Mouse (Mus musculus): Measurements from ENCODE around the gene Cldn22. TPM values are rescaled to one million over a fixed set of nuclear protein-coding genes. Genes with fewer than 3 reads are reported as not detected.

Cldn22 gene
- polyA plus RNA-seq, 1 experiment from 2014 or later = not detected

- 83% methylated on average over 9 of the region's 9 CpGs for WGBS
- ATAC-seq (ENCODE audit: low FRiP score) (no peak), DNase-seq (ENCODE audit: low spot score, missing footprints) (no peak)
- Histone ChIP-seq H3K36me3 (ENCODE audit: control insufficient read depth, insufficient read depth, low read length) (no peaks in the 10 kb centered on the region), H3K4me2 (no peak overlapping the region), H3K9ac (ENCODE audit: low read length) (no peak overlapping the region), H3K9me3 (ENCODE audit: control insufficient read depth, low read length) (no peaks in the 10 kb centered on the region; the same call in 1 of the 2 replicates), H3K4me3 (ENCODE audit: low read depth, low read length) (no peak overlapping the region), H3K4me1 (ENCODE audit: control insufficient read depth, insufficient read depth, low read length) (peaks cover 2% of the 10 kb centered on the region; the same call in 1 of the 2 replicates), H3K27me3 (ENCODE audit: control insufficient read depth, insufficient read depth, low read length) (no peaks in the 10 kb centered on the region), H3K27ac (ENCODE audit: low read depth, low read length) (no peak overlapping the region)
Observed at GRCm38 (mm10) chr8:47791986-47792385, 32.3 kb upstream of the Cldn22 start.

DNA sequence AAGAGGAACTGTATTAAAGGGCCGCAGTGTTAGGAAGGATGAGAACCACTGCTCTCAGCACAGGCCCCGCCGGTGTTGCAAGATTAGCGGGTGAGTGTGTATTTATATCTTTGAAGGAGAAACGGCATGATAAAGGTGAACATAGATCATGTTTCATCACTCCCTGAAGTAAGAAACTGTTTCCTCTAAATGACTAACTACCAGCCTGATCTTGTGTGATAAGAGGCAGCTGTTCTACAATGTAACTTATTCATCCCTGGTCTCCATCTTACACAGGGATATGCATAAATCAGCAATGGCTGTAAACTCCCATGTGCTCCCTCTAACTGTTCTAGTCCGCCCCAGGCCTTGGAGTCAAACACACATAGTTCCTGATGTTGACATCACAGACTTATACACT, 24.8 kb upstream of the Cldn22 start:
- no peak overlapping the region for H3K27ac ChIP-seq (ENCODE audit: low read depth, low read length)
- no peaks in the 10 kb centered on the region for H3K9me3 ChIP-seq (ENCODE audit: control insufficient read depth, low read length)
- ATAC-seq (ENCODE audit: low FRiP score) (no peak), DNase-seq (ENCODE audit: low spot score, missing footprints) (no peak)
- H3K4me1 ChIP-seq (ENCODE audit: control insufficient read depth, insufficient read depth, low read length) = no peaks in the 10 kb centered on the region
- no peak overlapping the region for H3K9ac ChIP-seq (ENCODE audit: low read length)
- WGBS = 90% methylated on average over 6 of the region's 6 CpGs
- H3K27me3 ChIP-seq (ENCODE audit: control insufficient read depth, insufficient read depth, low read length) = no peaks in the 10 kb centered on the region
- H3K4me2 ChIP-seq = no peak overlapping the region
- H3K36me3 ChIP-seq (ENCODE audit: control insufficient read depth, insufficient read depth, low read length) = no peaks in the 10 kb centered on the region
- no peak overlapping the region for H3K4me3 ChIP-seq (ENCODE audit: low read depth, low read length)

DNA sequence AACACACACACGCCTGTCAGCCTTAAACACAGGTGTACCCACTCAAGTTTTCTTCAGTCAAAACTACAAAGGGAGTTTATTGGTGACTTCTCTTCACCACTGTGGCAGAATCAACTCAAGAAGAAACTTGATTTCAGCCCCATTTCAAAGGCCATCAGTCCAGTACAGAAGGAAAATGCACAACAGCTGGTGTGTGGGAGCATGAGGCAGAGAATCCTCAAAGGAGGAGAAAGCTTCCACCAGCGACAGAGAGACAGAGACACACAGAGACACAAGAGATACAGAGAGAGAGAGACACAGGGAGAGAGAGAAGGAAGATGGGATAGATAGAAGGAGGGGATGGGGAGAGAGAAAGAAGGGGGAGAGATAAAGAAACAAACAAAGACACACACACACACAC, 21.9 kb upstream of the Cldn22 start:
- no peak overlapping the region for H3K4me3 ChIP-seq (ENCODE audit: low read depth, low read length)
- no peak overlapping the region for H3K4me2 ChIP-seq
- H3K27ac ChIP-seq (ENCODE audit: low read depth, low read length) = no peak overlapping the region
- DNase-seq (ENCODE audit: low spot score, missing footprints) (no peak), ATAC-seq (ENCODE audit: low FRiP score) (no peak)
- H3K9me3 ChIP-seq (ENCODE audit: control insufficient read depth, low read length) = no peaks in the 10 kb centered on the region
- no peaks in the 10 kb centered on the region for H3K27me3 ChIP-seq (ENCODE audit: control insufficient read depth, insufficient read depth, low read length)
- H3K4me1 ChIP-seq (ENCODE audit: control insufficient read depth, insufficient read depth, low read length) = no peaks in the 10 kb centered on the region
- no peaks in the 10 kb centered on the region for H3K36me3 ChIP-seq (ENCODE audit: control insufficient read depth, insufficient read depth, low read length)
- 80% methylated on average over 2 of the region's 2 CpGs for WGBS
- no peak overlapping the region for H3K9ac ChIP-seq (ENCODE audit: low read length)

GRCm38 (mm10) chr8:47804262-47804661, 20.0 kb upstream of the Cldn22 start:
- no peaks in the 10 kb centered on the region for H3K9me3 ChIP-seq (ENCODE audit: control insufficient read depth, low read length)

GRCm38 (mm10) chr8:47809970-47810665, 14.2 kb upstream of the Cldn22 start:
- no peak overlapping the region for H3K4me2 ChIP-seq
- H3K36me3 ChIP-seq (ENCODE audit: control insufficient read depth, insufficient read depth, low read length) = no peaks in the 10 kb centered on the region
- no peaks in the 10 kb centered on the region for H3K27me3 ChIP-seq (ENCODE audit: control insufficient read depth, insufficient read depth, low read length)
- H3K4me3 ChIP-seq (ENCODE audit: low read depth, low read length) = no peak overlapping the region
- no peak overlapping the region for H3K27ac ChIP-seq (ENCODE audit: low read depth, low read length)
- 89% methylated on average over 14 of the region's 14 CpGs for WGBS
- DNase-seq (ENCODE audit: low spot score, missing footprints) = no peak
- no peak for ATAC-seq (ENCODE audit: low FRiP score)
- no peak overlapping the region for H3K9ac ChIP-seq (ENCODE audit: low read length)
- H3K9me3 ChIP-seq (ENCODE audit: control insufficient read depth, low read length) = no peaks in the 10 kb centered on the region
- no peaks in the 10 kb centered on the region for H3K4me1 ChIP-seq (ENCODE audit: control insufficient read depth, insufficient read depth, low read length)

More at GRCm38 (mm10) chr8:47804262-47804661, 20.0 kb upstream of the Cldn22 start:
- H3K36me3 ChIP-seq (ENCODE audit: control insufficient read depth, insufficient read depth, low read length) = no peaks in the 10 kb centered on the region
- ATAC-seq (ENCODE audit: low FRiP score) = no peak
- H3K27me3 ChIP-seq (ENCODE audit: control insufficient read depth, insufficient read depth, low read length) = no peaks in the 10 kb centered on the region
- 79% methylated on average over 1 of the region's 1 CpGs for WGBS
- no peaks in the 10 kb centered on the region for H3K4me1 ChIP-seq (ENCODE audit: control insufficient read depth, insufficient read depth, low read length)
- H3K27ac ChIP-seq (ENCODE audit: low read depth, low read length) = no peak overlapping the region
- no peak overlapping the region for H3K4me2 ChIP-seq
- DNase-seq (ENCODE audit: low spot score, missing footprints) = no peak
- no peak overlapping the region for H3K9ac ChIP-seq (ENCODE audit: low read length)
- no peak overlapping the region for H3K4me3 ChIP-seq (ENCODE audit: low read depth, low read length)

DNA sequence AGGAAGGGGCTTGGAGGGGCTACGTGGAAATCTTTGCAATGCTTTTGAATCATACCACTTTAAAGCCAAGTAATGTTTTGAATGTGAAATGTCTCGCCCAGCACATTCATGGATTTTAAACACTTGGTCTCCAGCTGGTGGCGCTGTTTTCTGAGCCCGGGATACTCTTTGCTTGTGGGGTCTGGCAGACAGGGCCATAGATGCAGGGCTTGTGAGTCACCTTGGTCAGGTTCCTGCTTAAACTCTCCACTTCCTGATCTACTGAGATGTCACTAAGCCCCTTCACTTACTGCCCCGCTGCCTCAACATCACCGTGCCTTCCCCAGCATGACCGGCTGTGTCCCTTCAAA, 13.6 kb upstream of the Cldn22 start:
- Histone ChIP-seq H3K9me3 (ENCODE audit: control insufficient read depth, low read length) (no peaks in the 10 kb centered on the region), H3K9ac (ENCODE audit: low read length) (no peak overlapping the region), H3K36me3 (ENCODE audit: control insufficient read depth, insufficient read depth, low read length) (no peaks in the 10 kb centered on the region), H3K27me3 (ENCODE audit: control insufficient read depth, insufficient read depth, low read length) (no peaks in the 10 kb centered on the region), H3K4me1 (ENCODE audit: control insufficient read depth, insufficient read depth, low read length) (no peaks in the 10 kb centered on the region), H3K4me3 (ENCODE audit: low read depth, low read length) (no peak overlapping the region), H3K27ac (ENCODE audit: low read depth, low read length) (no peak overlapping the region), H3K4me2 (no peak overlapping the region)
- DNase-seq (ENCODE audit: low spot score, missing footprints) (no peak), ATAC-seq (ENCODE audit: low FRiP score) (no peak)
- WGBS = 79% methylated on average over 7 of the region's 7 CpGs

DNA sequence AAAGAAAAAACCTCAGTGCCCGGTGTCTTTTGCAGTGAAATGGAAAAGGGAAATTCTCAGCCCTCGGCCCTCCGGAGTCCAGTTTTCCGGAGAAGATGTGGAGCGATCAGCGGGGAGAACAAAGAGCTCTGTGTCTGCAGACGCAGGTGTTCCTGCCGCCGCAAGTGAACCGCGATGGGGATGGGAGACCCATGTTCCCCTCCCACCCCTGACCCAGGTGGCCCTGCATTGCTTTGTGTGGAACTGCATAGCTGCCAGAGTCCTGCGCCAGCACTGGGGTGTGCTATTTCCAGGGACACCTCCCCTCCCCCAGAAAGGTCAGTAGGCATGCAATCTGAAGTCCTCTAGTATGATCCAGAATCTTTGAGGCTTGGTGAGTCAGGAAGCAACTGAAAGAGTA, 13.1 kb upstream of the Cldn22 start:
- DNase-seq (ENCODE audit: low spot score, missing footprints) (no peak), ATAC-seq (ENCODE audit: low FRiP score) (no peak)
- no peaks in the 10 kb centered on the region for H3K4me1 ChIP-seq (ENCODE audit: control insufficient read depth, insufficient read depth, low read length)

DNA sequence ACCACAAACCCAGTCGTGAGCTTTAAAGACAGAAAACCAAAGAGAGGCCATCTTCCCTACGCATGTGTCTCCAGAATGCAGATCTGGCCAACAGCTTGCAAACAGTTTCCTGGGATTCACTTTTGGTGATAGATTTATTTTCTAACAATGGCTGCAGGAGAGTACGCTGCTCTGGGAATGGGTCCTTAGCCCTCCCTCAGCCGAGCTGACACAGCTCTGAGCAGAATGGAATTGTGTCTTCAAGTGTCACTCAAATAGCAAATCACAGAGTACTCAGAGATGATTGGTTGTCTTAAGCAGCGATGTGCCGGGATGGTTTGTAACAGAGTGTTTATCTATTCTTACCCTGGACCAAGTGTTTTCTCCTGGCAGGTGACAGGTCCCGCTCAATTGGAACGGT, 5.2 kb upstream of the Cldn22 start:
- H3K9ac ChIP-seq (ENCODE audit: low read length) = no peak overlapping the region
- H3K27me3 ChIP-seq (ENCODE audit: control insufficient read depth, insufficient read depth, low read length) = no peaks in the 10 kb centered on the region
- H3K27ac ChIP-seq (ENCODE audit: low read depth, low read length) = no peak overlapping the region
- no peak overlapping the region for H3K4me2 ChIP-seq
- WGBS = 90% methylated on average over 8 of the region's 8 CpGs
- DNase-seq (ENCODE audit: low spot score, missing footprints) (peak; percentile 54), ATAC-seq (ENCODE audit: low FRiP score) (no peak)
- peaks cover under 1% of the 10 kb centered on the region; the same call in 1 of the 2 replicates for H3K4me1 ChIP-seq (ENCODE audit: control insufficient read depth, insufficient read depth, low read length)
- no peak overlapping the region for H3K4me3 ChIP-seq (ENCODE audit: low read depth, low read length)
- no peaks in the 10 kb centered on the region for H3K36me3 ChIP-seq (ENCODE audit: control insufficient read depth, insufficient read depth, low read length)
- H3K9me3 ChIP-seq (ENCODE audit: control insufficient read depth, low read length) = no peaks in the 10 kb centered on the region

More for the DNA sequence above, 13.1 kb upstream of the Cldn22 start:
- WGBS = 90% methylated on average over 12 of the region's 12 CpGs
- Histone ChIP-seq H3K27me3 (ENCODE audit: control insufficient read depth, insufficient read depth, low read length) (no peaks in the 10 kb centered on the region), H3K36me3 (ENCODE audit: control insufficient read depth, insufficient read depth, low read length) (no peaks in the 10 kb centered on the region), H3K9ac (ENCODE audit: low read length) (no peak overlapping the region), H3K9me3 (ENCODE audit: control insufficient read depth, low read length) (no peaks in the 10 kb centered on the region), H3K4me2 (no peak overlapping the region), H3K4me3 (ENCODE audit: low read depth, low read length) (no peak overlapping the region), H3K27ac (ENCODE audit: low read depth, low read length) (no peak overlapping the region)

DNA sequence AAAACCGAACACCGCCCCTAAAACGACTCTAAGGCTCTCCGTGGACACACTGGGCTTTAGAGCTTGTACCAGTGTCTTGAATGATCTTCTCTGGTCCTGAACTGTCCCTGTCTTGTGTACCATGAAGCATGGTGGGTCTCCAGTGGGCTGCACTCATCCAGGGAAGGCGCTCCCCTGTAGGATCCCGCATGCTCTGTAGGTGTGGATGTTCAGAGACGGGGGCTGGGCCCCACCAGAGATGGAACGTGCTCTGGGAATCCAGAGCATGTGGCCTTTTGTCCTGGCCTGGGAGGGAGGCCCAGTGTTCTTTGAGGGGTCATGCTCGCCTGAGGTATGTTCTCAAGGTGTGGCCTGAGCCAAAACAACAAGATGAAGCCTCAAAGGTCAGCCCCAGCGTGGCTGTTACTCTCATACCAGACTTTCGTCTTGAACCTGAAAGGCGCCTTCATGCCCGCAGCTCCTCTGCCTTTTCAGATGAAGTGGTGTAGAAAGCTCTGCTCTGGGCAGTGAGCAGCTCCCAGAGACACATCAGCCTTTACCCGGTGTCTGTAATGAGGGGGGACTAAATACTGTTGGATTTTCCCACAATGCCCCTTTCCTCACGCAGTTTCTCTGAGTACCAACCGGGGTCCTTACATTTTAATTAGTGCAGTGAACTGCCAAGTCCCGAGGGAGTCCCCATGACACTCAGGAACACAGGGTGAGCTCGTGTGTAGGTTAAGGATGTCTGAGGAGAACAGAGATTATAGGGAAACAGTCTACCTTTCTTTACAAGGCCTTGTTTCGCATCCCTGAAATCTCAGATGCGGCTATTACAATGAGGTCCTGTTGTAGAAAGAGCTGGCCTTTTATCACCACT, 3.1 kb upstream of the Cldn22 start:
- DNase-seq (ENCODE audit: low spot score, missing footprints) (peak; percentile 70), ATAC-seq (ENCODE audit: low FRiP score) (no peak)
- no peak overlapping the region for H3K4me3 ChIP-seq (ENCODE audit: low read depth, low read length)
- peaks cover 3% of the 10 kb centered on the region; the same call in 1 of the 2 replicates for H3K4me1 ChIP-seq (ENCODE audit: control insufficient read depth, insufficient read depth, low read length)
- H3K36me3 ChIP-seq (ENCODE audit: control insufficient read depth, insufficient read depth, low read length) = no peaks in the 10 kb centered on the region
- H3K9ac ChIP-seq (ENCODE audit: low read length) = no peak overlapping the region
- no peak overlapping the region for H3K27ac ChIP-seq (ENCODE audit: low read depth, low read length)
- H3K4me2 ChIP-seq = no peak overlapping the region
- no peaks in the 10 kb centered on the region for H3K27me3 ChIP-seq (ENCODE audit: control insufficient read depth, insufficient read depth, low read length)
- 82% methylated on average over 20 of the region's 20 CpGs for WGBS
- H3K9me3 ChIP-seq (ENCODE audit: control insufficient read depth, low read length) = no peaks in the 10 kb centered on the region
